Mouse (Mus musculus) cortical plate, adult 2 months (tissue): ENCODE measurements around the gene Katnal1.

Experiments
- CTCF ChIP-seq: fragments of 200-500 bp; IDR thresholded peaks from 2 replicates; pipeline ENCODE4 v1.5.1; 2011; ENCODE audit warnings: mild to moderate bottlenecking, control low read depth, low read length; ENCODE audit not compliant: insufficient read depth; ENCODE audit errors: extremely low read depth
- POLR2A ChIP-seq: fragments of 200-500 bp; IDR thresholded peaks from 2 replicates; pipeline ENCODE4 v1.6.1; 2011; ENCODE audit warnings: mild to moderate bottlenecking, low read length, control low read depth; ENCODE audit not compliant: insufficient read depth; ENCODE audit errors: extremely low read depth

DNA sequence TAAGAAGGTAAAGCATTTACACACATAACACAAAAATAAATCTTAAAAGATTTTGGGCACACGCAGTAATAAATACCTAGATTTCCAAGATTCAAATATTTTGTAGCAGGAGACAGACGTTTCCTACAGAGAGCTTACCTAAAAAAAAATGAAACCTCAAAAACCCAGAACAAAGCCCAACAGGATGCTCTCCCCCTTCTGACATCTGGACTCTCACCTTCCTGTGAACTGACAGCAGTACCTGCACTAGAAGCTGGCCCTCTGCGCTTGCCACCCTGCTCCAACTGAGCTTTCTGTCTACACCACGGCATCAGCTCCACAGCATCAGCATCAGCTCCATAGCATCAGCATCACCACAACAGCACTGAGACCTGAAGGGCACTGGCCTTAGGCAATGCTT lies 19.1 kb downstream of the Katnal1 start:
- no peak for TF ChIP-seq CTCF
- no peak for TF ChIP-seq POLR2A
